Mouse (Mus musculus): ENCODE results near the gene Slc15a4. TPM values are rescaled to one million over a fixed set of nuclear protein-coding genes. Genes with fewer than 3 reads are reported as not detected.

The Slc15a4 gene
- polyA plus RNA-seq (2012): 10.5 and 13.2 TPM in 2 replicates

GRCm38 (mm10) chr5:127632167-127633145, at the start of gene Slc15a4, which contains the start of gene Glt1d1:
Slc15a4 (minus strand) TSS chr5:127632897.
Glt1d1 (plus strand) TSS chr5:127632262.
- no peak for TF ChIP-seq GATA1 (IDR thresholded peaks at IDR 0.05; ENCODE audit: low read length)

- no peak for TF ChIP-seq GATA1 (IDR thresholded peaks at IDR 0.05; ENCODE audit: low read length)
These were observed 45.8 kb upstream of the Slc15a4 start for GRCm38 (mm10) chr5:127678501-127678900.

- TF ChIP-seq GATA1 (IDR thresholded peaks at IDR 0.05; ENCODE audit: low read length): no peak
These were observed 44.9 kb upstream of the Slc15a4 start for GRCm38 (mm10) chr5:127677561-127677960.

- no peak for TF ChIP-seq GATA1 (IDR thresholded peaks at IDR 0.05; ENCODE audit: low read length)
These were observed 41.2 kb upstream of the Slc15a4 start for GRCm38 (mm10) chr5:127673913-127674312.

GRCm38 (mm10) chr5:127660979-127661378, 28.3 kb upstream of the Slc15a4 start:
- no peak for TF ChIP-seq GATA1 (IDR thresholded peaks at IDR 0.05; ENCODE audit: low read length)

- no peak for TF ChIP-seq GATA1 (IDR thresholded peaks at IDR 0.05; ENCODE audit: low read length)
These were observed 27.6 kb upstream of the Slc15a4 start for GRCm38 (mm10) chr5:127660267-127660666.

GRCm38 (mm10) chr5:127659312-127659711, 26.6 kb upstream of the Slc15a4 start:
- TF ChIP-seq GATA1 (IDR thresholded peaks at IDR 0.05; ENCODE audit: low read length): no peak

- TF ChIP-seq GATA1 (IDR thresholded peaks at IDR 0.05; ENCODE audit: low read length): no peak
These were observed 25.6 kb upstream of the Slc15a4 start for GRCm38 (mm10) chr5:127658257-127658656.

- no peak for TF ChIP-seq GATA1 (IDR thresholded peaks at IDR 0.05; ENCODE audit: low read length)
These were observed 16.4 kb upstream of the Slc15a4 start for GRCm38 (mm10) chr5:127649077-127649476.

GRCm38 (mm10) chr5:127648046-127648445, 15.3 kb upstream of the Slc15a4 start:
- TF ChIP-seq GATA1 (IDR thresholded peaks at IDR 0.05; ENCODE audit: low read length): no peak

GRCm38 (mm10) chr5:127641185-127641958, 8.7 kb upstream of the Slc15a4 start:
- TF ChIP-seq GATA1 (IDR thresholded peaks at IDR 0.05; ENCODE audit: low read length): no peak

GRCm38 (mm10) chr5:127640359-127640758, 7.7 kb upstream of the Slc15a4 start:
- TF ChIP-seq GATA1 (IDR thresholded peaks at IDR 0.05; ENCODE audit: low read length): no peak

GRCm38 (mm10) chr5:127639635-127640034, 6.9 kb upstream of the Slc15a4 start:
- TF ChIP-seq GATA1 (IDR thresholded peaks at IDR 0.05; ENCODE audit: low read length): no peak

GRCm38 (mm10) chr5:127639067-127639605, 6.4 kb upstream of the Slc15a4 start:
- no peak for TF ChIP-seq GATA1 (IDR thresholded peaks at IDR 0.05; ENCODE audit: low read length)

- no peak for TF ChIP-seq GATA1 (IDR thresholded peaks at IDR 0.05; ENCODE audit: low read length)
These were observed 5.5 kb upstream of the Slc15a4 start for GRCm38 (mm10) chr5:127638177-127638576.

GRCm38 (mm10) chr5:127637622-127638021, 4.9 kb upstream of the Slc15a4 start:
- TF ChIP-seq GATA1 (IDR thresholded peaks at IDR 0.05; ENCODE audit: low read length): no peak
